Mouse (Mus musculus) heart, adult 10 weeks (tissue): ENCODE measurements around the gene Tmtc2. TPM values are rescaled to one million over a fixed set of nuclear protein-coding genes. Genes with fewer than 3 reads are reported as not detected.

Experiments
- polyA plus RNA-seq: library from polyadenylated mRNA; stranded (reverse); fragments of 350-450 nt; fragmentation: Illumina TruSeq; extraction: RNeasy Lipid Tissue Mini Kit (QIAGEN cat#74804); gene quantifications from one replicate; pipeline ENCODE4 v1.2.3, GENCODE M21; 2014; ENCODE audit warnings: low read depth, low replicate concordance

The Tmtc2 gene
- 5.1 TPM for polyA plus RNA-seq

GRCm38 (mm10) chr10:105573908-105574694 lies at the start of gene Tmtc2:
TSS of gene Tmtc2 (minus strand) at chr10:105574451.

